8 mouse cellular contexts compared by ENCODE assay signal in the genomic region with DNA sequence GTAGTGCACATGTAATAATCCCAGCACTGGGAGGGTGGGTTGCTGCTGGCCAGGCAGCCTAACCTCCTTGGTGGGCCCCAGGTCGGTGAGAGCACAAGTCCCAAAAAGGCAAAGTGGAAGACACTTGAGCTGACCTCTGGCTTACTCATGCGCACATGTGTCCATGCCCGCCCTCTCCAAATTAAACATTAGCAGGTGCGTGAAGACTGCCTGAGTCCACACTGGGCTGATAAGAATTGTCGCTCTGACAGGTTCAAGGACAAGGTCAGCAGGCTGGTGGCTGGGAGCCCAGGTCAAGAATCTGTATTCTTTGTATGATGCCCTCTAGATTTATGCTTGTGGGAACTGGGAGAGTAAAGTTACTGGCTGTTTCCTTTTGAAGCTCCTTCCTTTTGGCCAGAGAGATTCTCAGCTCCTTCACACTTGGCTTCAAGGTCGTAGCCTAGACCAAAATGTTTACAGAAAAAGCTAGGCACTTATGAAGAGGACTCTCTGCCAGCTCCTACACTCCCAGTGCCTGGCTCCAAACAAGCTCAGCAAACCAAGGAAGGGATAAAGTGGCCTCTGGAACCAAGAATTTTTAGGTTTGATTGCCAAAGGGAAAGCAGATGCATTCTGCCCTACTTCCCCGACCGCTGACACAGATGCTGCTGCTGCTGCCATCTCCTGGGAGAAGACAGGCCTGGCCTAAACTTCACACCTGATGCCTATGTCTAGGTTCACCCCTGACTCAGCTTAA. TPM values are rescaled to one million over a fixed set of nuclear protein-coding genes. Genes with fewer than 3 reads are reported as not detected.
DNase-seq lines count a peak whose midpoint lies in the region; ATAC-seq and TF ChIP-seq lines count a peak whose summit lies in the region.

No protein-coding gene starts in this region.

- peak; percentile 68 for TF ChIP-seq CTCF in layer of hippocampus, adult 2 months (conservative IDR thresholded peaks at IDR 0.05)
- peak; percentile 56 for TF ChIP-seq CTCF in liver, postnatal 0 days (IDR thresholded peaks at IDR 0.05; ENCODE audit: low read depth)

- no peak overlapping the region for H3K9ac ChIP-seq in liver, postnatal 0 days (replicated peaks)

- no peak overlapping the region for H3K4me2 ChIP-seq in liver, postnatal 0 days (ENCODE audit: low read depth, low read length)

- peak overlapping the region; percentile 58; the same call in 1 of the 2 replicates for H3K27ac ChIP-seq in layer of hippocampus, adult 2 months
- H3K27ac ChIP-seq in heart, embryonic 10.5 days = peak overlapping the region; percentile 83
- peak overlapping the region; percentile 29; the same call in 1 of the 2 replicates for H3K27ac ChIP-seq in liver, postnatal 0 days (ENCODE audit: low read depth)

- H3K9me3 ChIP-seq in heart, embryonic 10.5 days = no peaks in the 10 kb centered on the region
- H3K9me3 ChIP-seq in liver, postnatal 0 days (ENCODE audit: low read length) = no peaks in the 10 kb centered on the region

- H3K4me1 ChIP-seq in heart, embryonic 10.5 days = peaks cover 13% of the 10 kb centered on the region
- 0 out of 2 replicates have a peak, but pooled peaks cover 3% of the 10 kb centered on the region for H3K4me1 ChIP-seq in liver, postnatal 0 days (ENCODE audit: insufficient read depth)

- 46% methylated on average over 8 of the region's 8 CpGs for WGBS in heart, embryonic 10.5 days
- 61% methylated on average over 8 of the region's 8 CpGs for WGBS in liver, postnatal 0 days (ENCODE audit: insufficient replicate concordance)

- DNase-seq in layer of hippocampus, adult 2 months (ENCODE audit: low spot score in 2 of 2) = no peak
- DNase-seq in layer of hippocampus, adult 9-11 months = no peak
- DNase-seq in Muller cell, postnatal 12 days (ENCODE audit: inconsistent ontology term) = peak; percentile 58
- DNase-seq in heart, embryonic 10.5 days (ENCODE audit: low spot score) = no peak
- no peak for DNase-seq in liver, postnatal 0 days
- no peak for DNase-seq in cerebellum, adult 11-12 months
- no peak for DNase-seq in cerebellum, postnatal 14 days

- peak; percentile 78 for ATAC-seq in liver, postnatal 0 days
- no peak for ATAC-seq in erythroblast, adult 5-6 weeks (replicated peaks; ENCODE audit: low FRiP score, poor library complexity, severe bottlenecking)

- no peak overlapping the region for H3K4me3 ChIP-seq in layer of hippocampus, adult 2 months
- no peak overlapping the region for H3K4me3 ChIP-seq in heart, embryonic 10.5 days
- H3K4me3 ChIP-seq in liver, postnatal 0 days (ENCODE audit: low read depth, low read length) = no peak overlapping the region

- no peaks in the 10 kb centered on the region for H3K36me3 ChIP-seq in heart, embryonic 10.5 days
- no peaks in the 10 kb centered on the region for H3K36me3 ChIP-seq in liver, postnatal 0 days (replicated peaks; ENCODE audit: insufficient read depth, low read length)

- H3K27me3 ChIP-seq in heart, embryonic 10.5 days (ENCODE audit: insufficient read depth, poor library complexity, severe bottlenecking) = no peaks in the 10 kb centered on the region
- H3K27me3 ChIP-seq in liver, postnatal 0 days (ENCODE audit: insufficient read depth, low read length) = no peaks in the 10 kb centered on the region

- TF ChIP-seq EP300 in liver, postnatal 0 days (IDR thresholded peaks at IDR 0.05; ENCODE audit: low read depth) = no peak

RNA-seq across cellular contexts. Expression of a gene that starts 8.1 kb away (rescaled TPM):
- 100 to 1,000 TPM; 159 to 164 TPM for total RNA-seq in layer of hippocampus, adult 2 months (2021)
- polyA plus RNA-seq in heart, embryonic 10.5 days (2016; fragmentation: Nextera tagmentation; extraction: Ambion mirVana) = 210 and 228 TPM in 2 replicates
- polyA plus RNA-seq in liver, postnatal 0 days (2015; fragmentation: Nextera tagmentation; extraction: Ambion mirVana) = 95.7 and 103 TPM in 2 replicates
- 91.3 and 91.8 TPM in 2 replicates for total RNA-seq in erythroblast, adult 5-6 weeks (2015; ENCODE audit: low replicate concordance)
- total RNA-seq in erythroblast, adult 5-6 weeks (2017; ENCODE audit: low replicate concordance) = 126 and 137 TPM in 2 replicates

Comparison
In these comparisons a context has a peak if more than half of its experiments do, and no peak if none do; other contexts are left out.
1. H3K27ac ChIP-seq: peak in every context shown above with its lines; median percentile 83 in heart, embryonic 10.5 days; 58 in layer of hippocampus, adult 2 months; 29 in liver, postnatal 0 days.